Mouse (Mus musculus) heart, adult 2 months (tissue): Measurements from ENCODE around the gene E130311K13Rik.

Experiments used
- CTCF ChIP-seq: fragments of 200-600 bp; IDR thresholded peaks from 2 replicates; pipeline ENCODE4 v1.8.1; 2022; ENCODE audit warnings: antibody characterized with exemption, mild to moderate bottlenecking, moderate library complexity
- EP300 ChIP-seq: fragments of 200-500 bp; IDR thresholded peaks from 2 replicates; pipeline ENCODE4 v1.6.1; 2011; ENCODE audit warnings: low read depth, low read length, control low read depth; ENCODE audit not compliant: insufficient read depth
- POLR2A ChIP-seq: fragments of 200-500 bp; IDR thresholded peaks from 2 replicates; pipeline ENCODE4 v1.6.1; 2011; ENCODE audit warnings: mild to moderate bottlenecking, low read depth, low read length, control low read depth; ENCODE audit not compliant: insufficient read depth

GRCm38 (mm10) chr3:63865069-63865468, 64.2 kb downstream of the E130311K13Rik start:
- no peak for TF ChIP-seq CTCF
- TF ChIP-seq EP300: no peak
- no peak for TF ChIP-seq POLR2A
